Mouse (Mus musculus): ENCODE measurements around the gene Pop5. TPM values are rescaled to one million over a fixed set of nuclear protein-coding genes. Genes with fewer than 3 reads are reported as not detected.

The Pop5 gene
- polyA plus RNA-seq, 1 experiment from 2014 or later: 161 TPM

DNA sequence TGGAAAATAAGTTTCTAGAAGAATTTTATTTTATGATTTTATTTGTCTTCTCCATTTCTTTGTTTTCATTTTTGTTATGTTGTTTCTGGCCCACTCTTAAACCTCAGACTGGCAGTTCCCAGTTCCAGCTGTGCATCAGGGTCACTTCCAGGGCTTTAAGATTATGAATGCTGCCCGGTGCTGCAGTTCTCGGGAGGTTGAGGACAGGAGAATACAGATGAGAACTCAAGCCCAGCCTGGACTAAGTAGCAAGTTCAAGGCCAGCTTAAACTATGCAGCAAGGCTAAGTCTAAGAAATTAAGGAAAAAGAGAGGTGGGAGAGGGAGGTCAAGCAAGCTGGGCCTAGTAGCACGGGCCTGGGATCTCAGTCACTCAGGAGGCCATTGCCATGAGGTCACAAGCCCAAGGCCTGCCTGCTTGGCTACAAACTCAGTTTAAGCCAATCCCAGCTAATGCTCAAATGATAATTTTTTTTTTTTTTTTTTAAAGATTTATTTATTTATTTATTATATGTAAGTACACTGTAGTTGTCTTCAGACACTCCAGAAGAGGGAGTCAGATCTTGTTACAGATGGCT is 31.9 kb downstream of the Pop5 start:
- DNase-seq (ENCODE audit: low spot score) (no peak), ATAC-seq (replicated peaks; ENCODE audit: low FRiP score, low read depth) (no peak)
- 72% methylated on average over 3 of the region's 3 CpGs for WGBS
- Histone ChIP-seq H3K27ac (peak overlapping the region; percentile 38; the same call in 1 of the 2 replicates), H3K4me1 (replicated peaks; ENCODE audit: insufficient read depth, low read length) (peaks cover 15% of the 10 kb centered on the region), H3K27me3 (ENCODE audit: insufficient read depth, low read length) (no peaks in the 10 kb centered on the region), H3K4me3 (replicated peaks; ENCODE audit: low read depth, low read length) (no peak overlapping the region), H3K9ac (ENCODE audit: low read depth, low read length) (no peak overlapping the region), H3K9me3 (replicated peaks; ENCODE audit: low read length) (no peaks in the 10 kb centered on the region), H3K4me2 (ENCODE audit: low read length) (no peak overlapping the region), H3K36me3 (ENCODE audit: insufficient read depth, low read length) (0 out of 2 replicates have a peak, but pooled peaks cover 4% of the 10 kb centered on the region)
- TF ChIP-seq CTCF (IDR thresholded peaks at IDR 0.05; ENCODE audit: low read depth): no peak

DNA sequence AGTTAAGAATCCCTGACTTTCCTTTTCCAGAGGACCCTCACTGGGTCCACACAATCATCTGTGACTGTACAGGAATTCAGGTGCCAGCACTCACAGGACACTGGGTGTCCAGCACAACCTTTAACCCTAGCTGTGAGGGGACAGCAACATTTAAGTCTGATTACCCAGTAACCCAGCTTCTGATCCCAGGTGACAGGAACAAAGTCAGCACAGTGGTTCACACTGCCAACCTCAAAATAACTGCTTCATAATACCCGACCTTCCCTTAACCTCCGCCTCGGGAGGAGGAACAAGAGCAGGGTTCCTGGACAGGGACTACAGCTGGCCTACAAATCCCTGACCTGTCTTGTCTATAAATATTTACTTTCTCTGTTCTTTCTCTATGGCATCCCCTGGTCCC is 32.6 kb downstream of the Pop5 start:
- Histone ChIP-seq H3K4me3 (replicated peaks; ENCODE audit: low read depth, low read length) (no peak overlapping the region), H3K36me3 (ENCODE audit: insufficient read depth, low read length) (no peaks in the 10 kb centered on the region), H3K4me2 (ENCODE audit: low read length) (no peak overlapping the region), H3K9ac (ENCODE audit: low read depth, low read length) (no peak overlapping the region), H3K27me3 (ENCODE audit: insufficient read depth, low read length) (no peaks in the 10 kb centered on the region), H3K4me1 (replicated peaks; ENCODE audit: insufficient read depth, low read length) (peaks cover 15% of the 10 kb centered on the region), H3K27ac (0 out of 2 replicates have a peak overlapping the region, but pooled peaks have one; percentile 5), H3K9me3 (replicated peaks; ENCODE audit: low read length) (no peaks in the 10 kb centered on the region)
- no peak for ATAC-seq (replicated peaks; ENCODE audit: low FRiP score, low read depth)
- DNase-seq (ENCODE audit: low spot score): no peak
- no peak for TF ChIP-seq CTCF (IDR thresholded peaks at IDR 0.05; ENCODE audit: low read depth)
- WGBS: 46% methylated on average over 3 of the region's 3 CpGs

- Histone ChIP-seq H3K4me3 (replicated peaks; ENCODE audit: low read depth, low read length) (no peak overlapping the region), H3K4me2 (ENCODE audit: low read length) (peak overlapping the region; percentile 80), H3K9me3 (replicated peaks; ENCODE audit: low read length) (no peaks in the 10 kb centered on the region), H3K27me3 (ENCODE audit: insufficient read depth, low read length) (no peaks in the 10 kb centered on the region), H3K27ac (no peak overlapping the region), H3K9ac (ENCODE audit: low read depth, low read length) (no peak overlapping the region), H3K4me1 (replicated peaks; ENCODE audit: insufficient read depth, low read length) (peaks cover 15% of the 10 kb centered on the region), H3K36me3 (ENCODE audit: insufficient read depth, low read length) (no peaks in the 10 kb centered on the region)
- no peak for TF ChIP-seq CTCF (IDR thresholded peaks at IDR 0.05; ENCODE audit: low read depth)
- DNase-seq (ENCODE audit: low spot score) (peak; percentile 20), ATAC-seq (replicated peaks; ENCODE audit: low FRiP score, low read depth) (no peak)
- WGBS: 94% methylated on average over 1 of the region's 1 CpGs
These were observed 34.3 kb downstream of the Pop5 start for GRCm38 (mm10) chr5:115269969-115270368.

DNA sequence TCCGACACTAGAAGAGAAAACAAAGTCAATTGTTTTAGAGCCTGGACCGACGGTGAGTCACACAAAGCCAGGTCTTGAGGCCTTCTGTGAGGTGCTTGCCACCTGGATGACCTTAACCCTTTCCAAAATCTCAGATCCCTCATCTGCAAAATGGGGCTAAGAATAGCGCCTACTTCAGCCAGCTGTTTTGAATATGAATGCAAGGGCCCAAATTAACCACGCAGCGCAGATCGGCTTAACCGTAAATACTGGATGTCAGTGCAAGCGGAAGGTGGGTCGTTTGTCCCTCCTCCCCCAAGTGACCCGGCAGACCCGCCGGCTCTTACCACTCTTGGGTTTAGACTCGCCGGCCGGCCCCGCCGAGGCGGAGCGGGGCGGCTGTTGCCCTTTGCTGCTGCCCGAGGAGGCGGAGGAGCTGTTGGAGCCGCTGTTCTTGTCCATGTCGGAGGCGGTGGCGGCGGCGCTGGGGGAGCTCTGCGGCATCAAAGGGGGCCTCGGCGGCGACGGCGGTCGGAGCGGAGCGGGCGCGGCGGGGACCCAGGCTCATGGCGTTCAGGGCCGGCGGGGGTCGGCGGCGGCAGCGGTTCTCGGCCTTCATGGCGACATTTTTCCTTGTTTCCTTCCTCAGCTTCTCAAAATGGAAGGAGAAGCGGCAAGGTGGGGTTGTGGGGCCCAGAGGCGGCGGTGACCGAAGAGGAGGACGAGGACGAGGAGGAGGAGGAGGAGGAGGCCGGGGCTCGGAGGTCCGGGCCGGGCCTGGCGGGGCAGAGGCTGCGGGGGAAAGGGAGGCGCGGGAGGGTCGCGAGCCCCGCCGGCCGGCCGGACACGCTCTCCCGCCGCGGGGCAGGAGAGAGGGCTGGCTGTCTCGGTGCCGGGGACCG is 36.5 kb downstream of the Pop5 start:
- WGBS: under 1% methylated on average over 74 of the region's 77 CpGs
- H3K36me3 ChIP-seq (ENCODE audit: insufficient read depth, low read length): no peaks in the 10 kb centered on the region
- H3K27me3 ChIP-seq (ENCODE audit: insufficient read depth, low read length): no peaks in the 10 kb centered on the region
- DNase-seq (ENCODE audit: low spot score) (peak; percentile 62), ATAC-seq (replicated peaks; ENCODE audit: low FRiP score, low read depth) (peak; percentile 15)
- peak overlapping the region; percentile 99 for H3K9ac ChIP-seq (ENCODE audit: low read depth, low read length)
- no peak for TF ChIP-seq CTCF (IDR thresholded peaks at IDR 0.05; ENCODE audit: low read depth)
- peaks cover 15% of the 10 kb centered on the region for H3K4me1 ChIP-seq (replicated peaks; ENCODE audit: insufficient read depth, low read length)
- H3K4me2 ChIP-seq (ENCODE audit: low read length): peak overlapping the region; percentile 80
- peak overlapping the region; percentile 99 for H3K4me3 ChIP-seq (replicated peaks; ENCODE audit: low read depth, low read length)
- H3K9me3 ChIP-seq (replicated peaks; ENCODE audit: low read length): no peaks in the 10 kb centered on the region
- H3K27ac ChIP-seq: peak overlapping the region; percentile 87

GRCm38 (mm10) chr5:115272812-115273548 is 37.3 kb downstream of the Pop5 start, which contains the start of gene Rnf10:
Gene Rnf10 (minus strand): TSS chr5:115272898.
- WGBS: 12% methylated on average over 26 of the region's 26 CpGs
- ATAC-seq (replicated peaks; ENCODE audit: low FRiP score, low read depth) (peak; percentile 90), DNase-seq (ENCODE audit: low spot score) (peak; percentile 98)
- Histone ChIP-seq H3K27me3 (ENCODE audit: insufficient read depth, low read length) (no peaks in the 10 kb centered on the region), H3K4me1 (replicated peaks; ENCODE audit: insufficient read depth, low read length) (peaks cover 15% of the 10 kb centered on the region), H3K4me2 (ENCODE audit: low read length) (peak within 1 kb of the TSS; percentile 80), H3K9me3 (replicated peaks; ENCODE audit: low read length) (no peaks in the 10 kb centered on the region), H3K9ac (ENCODE audit: low read depth, low read length) (peak within 1 kb of the TSS; percentile 99), H3K27ac (peak within 1 kb of the TSS; percentile 87), H3K4me3 (replicated peaks; ENCODE audit: low read depth, low read length) (peak within 1 kb of the TSS; percentile 99), H3K36me3 (ENCODE audit: insufficient read depth, low read length) (no peaks in the 10 kb centered on the region)
- no peak for TF ChIP-seq CTCF (IDR thresholded peaks at IDR 0.05; ENCODE audit: low read depth)

DNA sequence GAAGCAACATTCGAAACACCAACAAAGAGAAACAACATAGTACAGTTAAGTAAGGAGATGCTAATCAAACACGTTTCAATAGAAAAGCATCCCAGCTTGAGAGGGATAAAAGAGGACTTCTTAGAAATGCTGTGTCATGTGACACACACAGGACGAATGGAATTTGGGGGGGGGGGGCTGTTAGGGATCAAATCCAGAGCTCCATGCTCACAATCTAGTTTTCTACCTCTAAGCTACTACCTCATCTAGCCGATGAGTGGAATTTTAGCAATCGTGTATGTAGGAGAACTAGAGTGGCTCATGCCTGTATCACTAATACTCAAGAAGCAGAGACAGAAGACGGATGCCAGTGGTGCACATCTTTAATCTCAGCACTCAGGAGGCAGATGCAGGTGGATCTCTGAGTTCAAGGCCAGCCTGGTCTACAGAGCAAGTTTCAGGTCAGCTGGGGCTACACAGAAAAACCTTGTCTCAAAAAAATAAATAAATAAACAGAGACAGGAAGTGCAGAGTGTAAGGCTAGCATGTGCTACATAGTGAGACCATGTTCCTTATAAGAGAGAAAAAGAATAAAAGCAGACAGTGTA is 38.0 kb downstream of the Pop5 start:
- no peak for TF ChIP-seq CTCF (IDR thresholded peaks at IDR 0.05; ENCODE audit: low read depth)
- Histone ChIP-seq H3K36me3 (ENCODE audit: insufficient read depth, low read length) (no peaks in the 10 kb centered on the region), H3K4me2 (ENCODE audit: low read length) (no peak overlapping the region), H3K9ac (ENCODE audit: low read depth, low read length) (no peak overlapping the region), H3K4me3 (replicated peaks; ENCODE audit: low read depth, low read length) (no peak overlapping the region), H3K4me1 (replicated peaks; ENCODE audit: insufficient read depth, low read length) (peaks cover 15% of the 10 kb centered on the region), H3K27ac (no peak overlapping the region), H3K9me3 (replicated peaks; ENCODE audit: low read length) (no peaks in the 10 kb centered on the region), H3K27me3 (ENCODE audit: insufficient read depth, low read length) (no peaks in the 10 kb centered on the region)
- WGBS: 78% methylated on average over 6 of the region's 6 CpGs
- ATAC-seq (replicated peaks; ENCODE audit: low FRiP score, low read depth): no peak
- no peak for DNase-seq (ENCODE audit: low spot score)

Data from kidney, postnatal 0 days (tissue).